Mouse (Mus musculus) bone marrow, adult 2 months (tissue): ENCODE results near the gene Mib2.

ENCODE experiments used
- CTCF ChIP-seq: fragments of 200-500 bp; IDR thresholded peaks from 2 replicates; pipeline ENCODE4 v1.5.1; 2011; ENCODE audit warnings: low read length, control low read depth; ENCODE audit not compliant: control insufficient read depth, insufficient read depth
- POLR2A ChIP-seq: fragments of 200-500 bp; IDR thresholded peaks from 2 replicates; pipeline ENCODE4 v1.6.1; 2011; ENCODE audit warnings: low read depth, mild to moderate bottlenecking, control low read depth, low read length, borderline replicate concordance; ENCODE audit not compliant: control insufficient read depth

DNA sequence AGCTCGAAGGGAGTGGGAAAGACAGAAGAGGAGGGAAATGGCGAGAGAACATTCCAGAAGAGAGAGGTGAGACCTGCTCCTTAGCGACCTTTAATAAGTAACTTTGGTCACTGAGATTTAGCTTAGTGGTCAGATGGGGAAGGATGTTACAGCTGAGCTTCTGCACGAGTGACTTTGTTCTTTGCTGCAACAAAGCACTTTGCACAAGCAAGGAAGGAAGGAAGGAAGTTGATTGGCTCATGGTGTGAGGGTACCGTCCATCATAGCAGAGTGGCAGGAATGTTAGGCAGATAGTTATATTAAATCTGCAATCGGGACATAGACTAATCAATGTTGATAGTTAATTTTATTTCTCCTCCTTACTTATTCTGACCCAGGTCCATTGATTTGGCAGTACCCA lies 38.7 kb downstream of the Mib2 start:
- no peak for TF ChIP-seq CTCF
- TF ChIP-seq POLR2A = no peak
